Mouse (Mus musculus): ENCODE results near the gene Krt5.

DNA sequence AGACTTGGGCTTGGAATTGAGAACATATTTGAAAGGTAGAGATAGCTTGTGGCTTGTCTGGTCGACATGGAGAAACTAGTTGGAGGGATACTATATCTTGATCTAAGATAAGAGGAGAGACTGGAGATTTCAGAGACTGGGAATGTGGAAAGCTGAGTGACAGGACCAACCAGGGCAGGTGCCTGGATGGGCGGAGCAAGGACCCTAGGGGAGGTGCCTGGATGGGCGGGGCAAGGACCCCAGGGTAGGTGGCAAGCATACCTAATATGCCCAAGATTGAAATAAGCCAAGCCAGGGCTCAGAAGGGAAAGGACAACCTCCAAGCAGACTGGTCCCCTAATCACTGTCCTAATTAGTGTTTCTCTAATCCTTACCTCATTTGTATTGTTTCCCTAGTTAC is 13.5 kb downstream of the Krt5 start:
- TF ChIP-seq CTCF (IDR thresholded peaks at IDR 0.05; ENCODE audit: control insufficient read depth, insufficient read depth, low read length): no peak
- TF ChIP-seq POLR2A (IDR thresholded peaks at IDR 0.05; ENCODE audit: borderline replicate concordance, control insufficient read depth, low read depth, low read length): no peak
